In the genomic region with DNA sequence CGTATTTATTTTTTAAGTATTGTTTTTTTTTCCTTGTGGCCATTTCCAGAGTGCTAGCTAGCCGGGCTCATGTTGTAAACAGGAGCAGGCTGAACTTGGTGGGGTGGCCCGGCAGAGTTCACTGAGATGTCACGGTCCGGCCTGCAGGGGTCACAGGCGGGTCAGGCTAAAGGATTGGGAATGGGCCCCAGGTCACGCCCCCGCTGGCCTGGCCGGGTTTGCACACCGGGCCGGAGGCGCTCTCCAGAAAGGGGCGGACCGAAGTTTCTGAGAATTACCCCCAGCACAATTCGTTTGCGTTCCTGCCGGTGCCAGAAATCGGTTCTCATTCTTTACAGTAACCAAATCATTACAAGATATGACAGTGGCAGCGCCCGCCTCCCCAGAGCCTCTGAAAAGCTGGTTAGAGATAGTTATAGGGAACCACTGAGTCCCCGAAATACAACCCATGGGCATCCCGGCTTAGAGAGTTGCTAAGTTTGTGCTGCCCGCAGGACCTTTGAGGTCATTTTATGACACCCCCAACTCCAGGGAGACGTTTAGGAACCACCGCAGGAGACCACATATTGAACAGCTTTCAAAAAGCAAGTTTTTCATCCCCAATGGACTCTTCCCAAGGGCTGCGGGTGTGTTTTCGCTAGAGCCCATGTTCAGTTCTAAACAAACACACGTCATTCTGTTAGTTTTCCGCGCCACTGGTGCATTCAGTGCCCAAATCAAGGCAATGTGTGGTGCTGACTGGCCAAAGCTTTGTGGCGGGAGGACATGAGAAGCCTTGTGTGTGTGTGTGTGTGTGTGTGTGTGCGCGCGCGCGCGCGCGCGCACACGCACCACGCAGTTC, we compare ENCODE assay signal across 11 mouse cellular contexts. TPM values are rescaled to one million over a fixed set of nuclear protein-coding genes. Genes with fewer than 3 reads are reported as not detected.
DNase-seq lines count a peak whose midpoint lies in the region; ATAC-seq and TF ChIP-seq lines count a peak whose summit lies in the region.
"Had no signal": no experiment of that assay in that cellular context is flagged by ENCODE, and none has a peak within 500 bp of the region (broad histone marks: within the 10 kb centered on the region; RNA-seq: fewer than 3 reads in every experiment).

No protein-coding gene starts in this region.

- TF ChIP-seq POLR2A in limb, embryonic 14.5 days (IDR thresholded peaks at IDR 0.05; ENCODE audit: borderline replicate concordance, extremely low read depth, insufficient read depth, insufficient read length): no peak

- H3K4me3 ChIP-seq in embryonic facial prominence, embryonic 13.5 days: peak overlapping the region; percentile 41
- peak overlapping the region; percentile 4 for H3K4me3 ChIP-seq in limb, embryonic 14.5 days (replicated peaks; ENCODE audit: low read length)

- peaks cover 47% of the 10 kb centered on the region for H3K4me1 ChIP-seq in embryonic facial prominence, embryonic 13.5 days
- peaks cover 31% of the 10 kb centered on the region for H3K4me1 ChIP-seq in limb, embryonic 14.5 days (ENCODE audit: control insufficient read depth, insufficient read depth, low read length)

- H3K9ac ChIP-seq in embryonic facial prominence, embryonic 13.5 days: no peak overlapping the region
- H3K9ac ChIP-seq in limb, embryonic 14.5 days (ENCODE audit: low read depth, low read length, severe bottlenecking): no peak overlapping the region

- H3K4me2 ChIP-seq in embryonic facial prominence, embryonic 13.5 days: peak overlapping the region; percentile 67
- peak overlapping the region; percentile 56 for H3K4me2 ChIP-seq in limb, embryonic 14.5 days (replicated peaks; ENCODE audit: low read depth, low read length, severe bottlenecking)

- DNase-seq in kidney, postnatal 4 days: peak; percentile 39 to 56
- DNase-seq in kidney, postnatal 10 days: no peak
- no peak for DNase-seq in limb, embryonic 14.5 days (ENCODE audit: low spot score)
- peak; percentile 64 for DNase-seq in retina, postnatal 1 day
- DNase-seq in left cerebral cortex, adult 18-20 months (ENCODE audit: low spot score in 2 of 2): no peak
- no peak for DNase-seq in cerebellum, adult 11-12 months
- DNase-seq in frontal cortex, postnatal 25 days (ENCODE audit: low spot score in 2 of 2): no peak
- DNase-seq: thymus, adult 2 months had no signal

- H3K27me3 ChIP-seq in embryonic facial prominence, embryonic 13.5 days: peaks cover 100% of the 10 kb centered on the region
- H3K27me3 ChIP-seq in limb, embryonic 14.5 days (ENCODE audit: control insufficient read depth, insufficient read depth, low read length): peaks cover 100% of the 10 kb centered on the region

- no peaks in the 10 kb centered on the region for H3K9me3 ChIP-seq in embryonic facial prominence, embryonic 13.5 days
- H3K9me3 ChIP-seq in limb, embryonic 14.5 days (ENCODE audit: control insufficient read depth, low read length): no peaks in the 10 kb centered on the region

- WGBS in embryonic facial prominence, embryonic 13.5 days: 3% methylated on average over 42 of the region's 42 CpGs
- WGBS in limb, embryonic 14.5 days: 3% methylated on average over 42 of the region's 42 CpGs

- no peak for ATAC-seq in embryonic facial prominence, embryonic 13.5 days (ENCODE audit: insufficient number of reproducible peaks, insufficient read depth, low FRiP score, low TSS enrichment, low read depth)
- no peak for ATAC-seq in limb, embryonic 14.5 days (ENCODE audit: low FRiP score, low read depth)

- no peaks in the 10 kb centered on the region for H3K36me3 ChIP-seq in embryonic facial prominence, embryonic 13.5 days
- no peaks in the 10 kb centered on the region for H3K36me3 ChIP-seq in limb, embryonic 14.5 days (ENCODE audit: control insufficient read depth, insufficient read depth, low read length)

- no peak overlapping the region for H3K27ac ChIP-seq in embryonic facial prominence, embryonic 13.5 days
- H3K27ac ChIP-seq in limb, embryonic 14.5 days (replicated peaks; ENCODE audit: low read depth, low read length): no peak overlapping the region

RNA-seq across cellular contexts. Expression of gene Cyp26a1, which starts 1.6 kb away (rescaled TPM):
- polyA plus RNA-seq in embryonic facial prominence, embryonic 13.5 days (2015; fragmentation: Nextera tagmentation; extraction: Ambion mirVana): 2.8 TPM in 2 replicates
- 6.6 and 8.3 TPM in 2 replicates for polyA plus RNA-seq in limb, embryonic 14.5 days (2012; rRNA removed)
- 3.0 and 3.4 TPM in 2 replicates for polyA plus RNA-seq in limb, embryonic 14.5 days (2014; fragmentation: Nextera tagmentation; extraction: Ambion mirVana)
- not detected for total RNA-seq in left cerebral cortex, adult 18-20 months (2021)
- total RNA-seq: common myeloid progenitor, adult 5-6 weeks had no signal
- polyA plus RNA-seq: large intestine, adult 2 months had no signal

RNA-seq across cellular contexts. Expression of gene Cyp26c1, which starts 10.6 kb away (rescaled TPM):
- 0.31 TPM in 1 of 2 replicates, not detected in the other for polyA plus RNA-seq in embryonic facial prominence, embryonic 13.5 days (2015; fragmentation: Nextera tagmentation; extraction: Ambion mirVana)
- 0.09 and 0.12 TPM in 2 replicates for polyA plus RNA-seq in limb, embryonic 14.5 days (2012; rRNA removed)
- 0.18 and 0.21 TPM in 2 replicates for polyA plus RNA-seq in limb, embryonic 14.5 days (2014; fragmentation: Nextera tagmentation; extraction: Ambion mirVana)
- not detected for total RNA-seq in left cerebral cortex, adult 18-20 months (2021)
- total RNA-seq: common myeloid progenitor, adult 5-6 weeks had no signal

Comparison
In these comparisons a context has a peak if more than half of its experiments do, and no peak if none do; other contexts are left out.
1. DNase-seq: peak in kidney, postnatal 4 days (2 of 2) and retina, postnatal 1 day (single experiment); none in kidney, postnatal 10 days (single experiment), limb, embryonic 14.5 days (single experiment), left cerebral cortex, adult 18-20 months (0 of 2), cerebellum, adult 11-12 months (single experiment) and frontal cortex, postnatal 25 days (0 of 2).